Mouse (Mus musculus): ENCODE results near the gene Cnn2.

- no peak for TF ChIP-seq CTCF (IDR thresholded peaks at IDR 0.05; ENCODE audit: insufficient read depth, low read length)
- peak; percentile 52; the same call in 1 of the 2 replicates for TF ChIP-seq POLR2A (IDR thresholded peaks at IDR 0.05; ENCODE audit: borderline replicate concordance, extremely low read depth, low read depth, low read length)
Measured at GRCm38 (mm10) chr10:79984871-79985270, 3.5 kb upstream of the Cnn2 start.
